Mouse (Mus musculus): ENCODE measurements around the gene Tnk2. TPM values are rescaled to one million over a fixed set of nuclear protein-coding genes. Genes with fewer than 3 reads are reported as not detected.

The Tnk2 gene
- polyA plus RNA-seq, 1 experiment from 2014 or later, result 13.3 TPM

GRCm38 (mm10) chr16:32671206-32671887 lies 27.7 kb downstream of the Tnk2 start:
- 82% methylated on average over 13 of the region's 13 CpGs for WGBS
- H3K9ac ChIP-seq, result no peak overlapping the region

GRCm38 (mm10) chr16:32672250-32672649 lies 28.6 kb downstream of the Tnk2 start:
- no peak for ATAC-seq (ENCODE audit: insufficient number of reproducible peaks, insufficient read depth, low FRiP score, low TSS enrichment, low read depth)
- Histone ChIP-seq H3K9me3 (no peaks in the 10 kb centered on the region), H3K27ac (no peak overlapping the region), H3K4me2 (no peak overlapping the region), H3K4me1 (0 out of 2 replicates have a peak, but pooled peaks cover 17% of the 10 kb centered on the region), H3K36me3 (peaks cover 87% of the 10 kb centered on the region), H3K4me3 (no peak overlapping the region), H3K27me3 (no peaks in the 10 kb centered on the region), H3K9ac (no peak overlapping the region)
- WGBS, result 82% methylated on average over 7 of the region's 7 CpGs

More at GRCm38 (mm10) chr16:32671206-32671887, 27.7 kb downstream of the Tnk2 start:
- H3K4me1 ChIP-seq, result peaks cover 17% of the 10 kb centered on the region; the same call in 1 of the 2 replicates
- H3K27ac ChIP-seq, result no peak overlapping the region
- no peak overlapping the region for H3K4me2 ChIP-seq
- no peaks in the 10 kb centered on the region for H3K27me3 ChIP-seq
- no peak overlapping the region for H3K4me3 ChIP-seq
- peaks cover 78% of the 10 kb centered on the region for H3K36me3 ChIP-seq
- no peak for ATAC-seq (ENCODE audit: insufficient number of reproducible peaks, insufficient read depth, low FRiP score, low TSS enrichment, low read depth)
- H3K9me3 ChIP-seq, result no peaks in the 10 kb centered on the region

GRCm38 (mm10) chr16:32672861-32673560 lies 29.3 kb downstream of the Tnk2 start:
- no peak for ATAC-seq (ENCODE audit: insufficient number of reproducible peaks, insufficient read depth, low FRiP score, low TSS enrichment, low read depth)
- H3K9me3 ChIP-seq, result no peaks in the 10 kb centered on the region
- H3K27ac ChIP-seq, result 0 out of 2 replicates have a peak overlapping the region, but pooled peaks have one; percentile 22
- 0 out of 2 replicates have a peak, but pooled peaks cover 10% of the 10 kb centered on the region for H3K4me1 ChIP-seq
- H3K4me3 ChIP-seq, result no peak overlapping the region
- no peaks in the 10 kb centered on the region for H3K27me3 ChIP-seq
- WGBS, result 66% methylated on average over 13 of the region's 13 CpGs
- peaks cover 90% of the 10 kb centered on the region for H3K36me3 ChIP-seq
- H3K4me2 ChIP-seq, result no peak overlapping the region
- H3K9ac ChIP-seq, result no peak overlapping the region

DNA sequence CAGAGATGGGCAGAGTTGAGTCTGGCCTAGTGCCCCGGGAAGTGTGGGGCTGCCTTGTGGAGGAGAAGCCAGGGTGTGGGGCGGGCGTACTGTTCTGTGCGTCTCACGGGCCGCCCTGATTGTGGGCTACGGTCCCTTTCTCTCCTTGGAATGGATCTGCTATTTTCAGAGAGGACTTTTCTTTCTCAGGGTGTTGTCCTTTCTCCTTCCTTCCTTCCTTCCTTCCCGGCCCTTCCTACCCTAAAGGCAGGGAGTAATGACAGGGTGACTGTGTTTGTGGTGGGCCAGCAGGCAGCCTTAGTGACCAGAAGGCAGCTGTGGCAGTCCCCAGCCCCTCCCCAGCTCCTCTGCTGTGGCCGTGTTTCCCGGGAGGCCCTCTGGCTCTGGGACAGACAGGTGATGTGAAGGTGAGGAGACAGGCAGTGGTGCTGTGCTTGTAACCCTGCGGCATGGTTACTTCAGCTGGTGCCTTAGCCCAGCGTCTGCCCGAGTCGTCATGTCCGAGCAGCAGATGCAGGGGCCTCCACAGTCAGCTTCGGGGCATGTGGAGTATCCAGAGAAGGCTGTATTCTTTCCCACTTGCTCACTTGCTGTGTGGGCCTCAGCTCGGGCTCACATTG lies 30.6 kb downstream of the Tnk2 start:
- WGBS, result 80% methylated on average over 17 of the region's 17 CpGs
- Histone ChIP-seq H3K4me1 (0 out of 2 replicates have a peak, but pooled peaks cover 8% of the 10 kb centered on the region), H3K36me3 (peaks cover 96% of the 10 kb centered on the region), H3K9ac (no peak overlapping the region), H3K4me3 (no peak overlapping the region), H3K27me3 (no peaks in the 10 kb centered on the region), H3K4me2 (no peak overlapping the region), H3K27ac (no peak overlapping the region), H3K9me3 (no peaks in the 10 kb centered on the region)
- ATAC-seq (ENCODE audit: insufficient number of reproducible peaks, insufficient read depth, low FRiP score, low TSS enrichment, low read depth), result no peak

GRCm38 (mm10) chr16:32677040-32677700 lies 33.5 kb downstream of the Tnk2 start:
- Histone ChIP-seq H3K27me3 (no peaks in the 10 kb centered on the region), H3K4me1 (0 out of 2 replicates have a peak, but pooled peaks cover 8% of the 10 kb centered on the region), H3K9ac (no peak overlapping the region), H3K36me3 (peaks cover 92% of the 10 kb centered on the region), H3K4me3 (no peak overlapping the region), H3K9me3 (no peaks in the 10 kb centered on the region), H3K27ac (no peak overlapping the region), H3K4me2 (no peak overlapping the region)
- 81% methylated on average over 9 of the region's 10 CpGs for WGBS
- ATAC-seq (ENCODE audit: insufficient number of reproducible peaks, insufficient read depth, low FRiP score, low TSS enrichment, low read depth), result no peak

DNA sequence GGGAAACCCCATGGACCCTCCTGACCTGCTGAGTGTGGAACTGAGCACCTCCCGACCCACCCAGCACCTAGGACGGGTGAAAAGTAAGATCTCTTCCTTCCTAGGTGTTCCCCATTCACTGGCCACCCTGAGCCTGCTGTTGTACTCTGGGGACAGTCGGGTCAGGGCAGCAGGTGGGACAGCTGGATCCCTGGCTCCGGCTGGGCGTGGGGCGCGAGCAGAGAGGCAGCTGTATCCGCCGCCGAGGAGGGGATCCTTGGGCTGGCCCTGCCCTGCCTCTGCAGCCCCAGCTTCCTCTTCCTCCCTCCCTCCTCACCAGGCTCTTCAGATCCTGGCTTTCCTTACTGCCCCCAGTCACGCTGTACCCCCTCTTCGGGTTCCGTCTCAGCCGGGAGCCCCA lies 34.2 kb downstream of the Tnk2 start:
- H3K9ac ChIP-seq, result no peak overlapping the region
- 0 out of 2 replicates have a peak, but pooled peaks cover under 1% of the 10 kb centered on the region for H3K4me1 ChIP-seq
- no peaks in the 10 kb centered on the region for H3K9me3 ChIP-seq
- no peak for ATAC-seq (ENCODE audit: insufficient number of reproducible peaks, insufficient read depth, low FRiP score, low TSS enrichment, low read depth)
- no peak overlapping the region for H3K4me2 ChIP-seq
- H3K27me3 ChIP-seq, result no peaks in the 10 kb centered on the region
- WGBS, result 77% methylated on average over 14 of the region's 14 CpGs
- no peak overlapping the region for H3K4me3 ChIP-seq
- no peak overlapping the region for H3K27ac ChIP-seq
- peaks cover 90% of the 10 kb centered on the region for H3K36me3 ChIP-seq

- 85% methylated on average over 14 of the region's 14 CpGs for WGBS
Observed at GRCm38 (mm10) chr16:32678812-32679211, 35.1 kb downstream of the Tnk2 start.

GRCm38 (mm10) chr16:32679976-32680375 lies 36.3 kb downstream of the Tnk2 start:
- no peak for ATAC-seq (ENCODE audit: insufficient number of reproducible peaks, insufficient read depth, low FRiP score, low TSS enrichment, low read depth)
- Histone ChIP-seq H3K4me3 (no peak overlapping the region), H3K36me3 (peaks cover 77% of the 10 kb centered on the region), H3K9ac (no peak overlapping the region), H3K27me3 (no peaks in the 10 kb centered on the region), H3K27ac (no peak overlapping the region), H3K9me3 (no peaks in the 10 kb centered on the region), H3K4me1 (no peaks in the 10 kb centered on the region), H3K4me2 (no peak overlapping the region)
- 91% methylated on average over 16 of the region's 16 CpGs for WGBS

More at GRCm38 (mm10) chr16:32678812-32679211, 35.1 kb downstream of the Tnk2 start:
- ATAC-seq (ENCODE audit: insufficient number of reproducible peaks, insufficient read depth, low FRiP score, low TSS enrichment, low read depth), result no peak
- H3K27ac ChIP-seq, result no peak overlapping the region
- no peaks in the 10 kb centered on the region for H3K9me3 ChIP-seq
- no peak overlapping the region for H3K4me3 ChIP-seq
- no peaks in the 10 kb centered on the region for H3K4me1 ChIP-seq
- H3K27me3 ChIP-seq, result no peaks in the 10 kb centered on the region
- H3K9ac ChIP-seq, result no peak overlapping the region
- no peak overlapping the region for H3K4me2 ChIP-seq
- peaks cover 88% of the 10 kb centered on the region for H3K36me3 ChIP-seq

DNA sequence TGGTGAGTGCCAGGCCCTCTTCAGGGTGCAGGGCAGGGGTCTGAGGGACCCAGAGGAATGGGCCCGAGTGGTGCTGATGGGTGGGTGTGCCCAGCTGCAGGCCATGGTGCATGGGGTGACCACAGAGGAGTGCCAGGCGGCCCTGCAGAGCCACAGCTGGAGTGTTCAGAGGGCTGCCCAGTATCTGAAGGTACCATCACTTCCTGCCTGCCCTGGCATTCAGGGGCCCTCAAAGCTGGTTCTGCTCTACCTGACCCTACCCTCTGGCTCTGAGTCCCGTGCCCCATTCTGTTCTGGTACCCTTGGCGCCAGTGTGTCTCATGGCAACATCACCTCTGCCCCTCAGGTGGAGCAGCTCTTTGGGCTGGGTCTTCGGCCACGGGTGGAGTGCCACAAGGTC lies 37.1 kb downstream of the Tnk2 start:
- no peak overlapping the region for H3K9ac ChIP-seq
- peaks cover 68% of the 10 kb centered on the region for H3K36me3 ChIP-seq
- no peak overlapping the region for H3K4me2 ChIP-seq
- H3K4me1 ChIP-seq, result no peaks in the 10 kb centered on the region
- 89% methylated on average over 6 of the region's 6 CpGs for WGBS
- no peaks in the 10 kb centered on the region for H3K9me3 ChIP-seq
- 0 out of 2 replicates have a peak, but pooled peaks have one; percentile 24 for ATAC-seq (ENCODE audit: insufficient number of reproducible peaks, insufficient read depth, low FRiP score, low TSS enrichment, low read depth)
- no peaks in the 10 kb centered on the region for H3K27me3 ChIP-seq
- no peak overlapping the region for H3K27ac ChIP-seq
- no peak overlapping the region for H3K4me3 ChIP-seq

DNA sequence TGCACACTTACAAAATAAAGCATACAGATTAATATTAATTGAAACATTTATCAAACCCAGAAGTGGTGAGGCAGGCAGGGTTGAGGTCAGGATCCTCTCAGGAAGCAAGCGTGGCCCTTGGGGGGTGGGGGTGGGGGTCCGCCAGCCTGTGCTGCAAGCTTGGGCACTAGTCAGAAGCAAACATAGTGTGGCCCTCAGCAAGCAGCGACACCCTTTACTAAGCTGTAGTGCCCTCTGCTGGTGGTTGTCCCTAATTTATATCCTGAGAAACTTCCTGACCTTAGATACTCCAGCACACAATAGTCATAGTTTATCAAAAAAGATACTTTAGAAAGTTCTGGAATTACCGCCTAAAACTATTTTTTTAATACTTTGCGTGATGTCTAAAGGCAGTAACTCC lies 38.5 kb downstream of the Tnk2 start:
- H3K4me3 ChIP-seq, result no peak overlapping the region
- H3K4me2 ChIP-seq, result no peak overlapping the region
- no peaks in the 10 kb centered on the region for H3K9me3 ChIP-seq
- H3K36me3 ChIP-seq, result peaks cover 54% of the 10 kb centered on the region
- no peaks in the 10 kb centered on the region for H3K4me1 ChIP-seq
- no peaks in the 10 kb centered on the region for H3K27me3 ChIP-seq
- no peak overlapping the region for H3K9ac ChIP-seq
- ATAC-seq (ENCODE audit: insufficient number of reproducible peaks, insufficient read depth, low FRiP score, low TSS enrichment, low read depth), result no peak
- WGBS, result 36% methylated on average over 5 of the region's 5 CpGs
- no peak overlapping the region for H3K27ac ChIP-seq

DNA sequence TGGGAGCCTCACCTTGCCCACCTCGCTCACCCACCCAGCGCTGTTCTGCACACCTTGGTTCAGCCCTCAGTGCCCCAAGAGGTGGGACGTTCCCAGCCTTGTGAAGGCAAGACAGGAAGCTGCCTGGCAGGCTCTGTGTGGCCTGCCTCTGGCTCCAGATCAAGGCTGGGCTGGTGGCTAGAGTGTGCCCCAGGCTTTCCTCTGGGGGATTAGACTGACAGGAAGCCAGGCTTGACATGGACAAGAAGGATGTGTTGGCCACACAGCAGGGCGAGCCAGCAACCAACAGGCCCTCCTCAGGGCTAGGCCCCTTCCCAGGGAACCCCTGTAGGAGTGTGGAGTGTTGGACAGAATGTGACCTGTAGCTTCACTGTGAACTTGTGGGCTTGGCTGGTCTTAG lies 39.2 kb downstream of the Tnk2 start:
- no peaks in the 10 kb centered on the region for H3K9me3 ChIP-seq
- no peak overlapping the region for H3K9ac ChIP-seq

More for the DNA sequence above, 39.2 kb downstream of the Tnk2 start:
- Histone ChIP-seq H3K4me3 (no peak overlapping the region), H3K4me1 (no peaks in the 10 kb centered on the region), H3K36me3 (peaks cover 49% of the 10 kb centered on the region), H3K27me3 (no peaks in the 10 kb centered on the region), H3K27ac (no peak overlapping the region), H3K4me2 (no peak overlapping the region)
- no peak for ATAC-seq (ENCODE audit: insufficient number of reproducible peaks, insufficient read depth, low FRiP score, low TSS enrichment, low read depth)
- 69% methylated on average over 4 of the region's 4 CpGs for WGBS
